Mouse (Mus musculus): ENCODE measurements at regions not wholly inside any gene's neighbourhood (a gene's known extent, or its start where the extent isn't known, plus 50 kb on each side); places are given as distances from the start of the nearest gene placed in this dataset.

- Histone ChIP-seq H3K27me3 (replicated peaks) (no peaks in the 10 kb centered on the region), H3K4me2 (no peak overlapping the region), H3K9ac (replicated peaks) (no peak overlapping the region), H3K4me1 (peaks cover 19% of the 10 kb centered on the region), H3K9me3 (replicated peaks) (no peaks in the 10 kb centered on the region), H3K4me3 (replicated peaks) (no peak overlapping the region), H3K36me3 (no peaks in the 10 kb centered on the region), H3K27ac (replicated peaks) (no peak overlapping the region)
- ATAC-seq (ENCODE audit: low FRiP score), result no peak
- 62% methylated on average over 4 of the region's 4 CpGs for WGBS
Measured at GRCm38 (mm10) chr3:51158449-51158848, 65.8 kb upstream of the Noct start.

GRCm38 (mm10) chr3:51159322-51159721 is 64.9 kb upstream of the Noct start:
- Histone ChIP-seq H3K4me1 (peaks cover 19% of the 10 kb centered on the region), H3K9ac (replicated peaks) (no peak overlapping the region), H3K36me3 (no peaks in the 10 kb centered on the region), H3K27me3 (replicated peaks) (no peaks in the 10 kb centered on the region), H3K4me3 (replicated peaks) (no peak overlapping the region), H3K4me2 (no peak overlapping the region), H3K9me3 (replicated peaks) (no peaks in the 10 kb centered on the region), H3K27ac (replicated peaks) (no peak overlapping the region)
- 51% methylated on average over 4 of the region's 4 CpGs for WGBS
- ATAC-seq (ENCODE audit: low FRiP score), result no peak

- WGBS, result 47% methylated on average over 9 of the region's 9 CpGs
- 0 out of 2 replicates have a peak, but pooled peaks have one; percentile 45 for ATAC-seq (ENCODE audit: low FRiP score)
- peaks cover 19% of the 10 kb centered on the region for H3K4me1 ChIP-seq
- H3K4me2 ChIP-seq, result no peak overlapping the region
- no peaks in the 10 kb centered on the region for H3K9me3 ChIP-seq (replicated peaks)
- no peak overlapping the region for H3K9ac ChIP-seq (replicated peaks)
- no peaks in the 10 kb centered on the region for H3K27me3 ChIP-seq (replicated peaks)
- H3K27ac ChIP-seq (replicated peaks), result no peak overlapping the region
- H3K4me3 ChIP-seq (replicated peaks), result no peak overlapping the region
- H3K36me3 ChIP-seq, result no peaks in the 10 kb centered on the region
Measured at GRCm38 (mm10) chr3:51159881-51160280, 64.4 kb upstream of the Noct start.

- Histone ChIP-seq H3K4me2 (no peak overlapping the region), H3K4me3 (replicated peaks) (no peak overlapping the region), H3K27ac (replicated peaks) (no peak overlapping the region), H3K27me3 (replicated peaks) (no peaks in the 10 kb centered on the region), H3K36me3 (no peaks in the 10 kb centered on the region), H3K9ac (replicated peaks) (no peak overlapping the region), H3K9me3 (replicated peaks) (no peaks in the 10 kb centered on the region), H3K4me1 (peaks cover 19% of the 10 kb centered on the region)
- no peak for ATAC-seq (ENCODE audit: low FRiP score)
- WGBS, result 66% methylated on average over 7 of the region's 7 CpGs
Measured at GRCm38 (mm10) chr3:51160625-51161024, 63.6 kb upstream of the Noct start.

- Histone ChIP-seq H3K27ac (replicated peaks) (no peak overlapping the region), H3K4me1 (peaks cover 10% of the 10 kb centered on the region), H3K9ac (replicated peaks) (no peak overlapping the region), H3K9me3 (replicated peaks) (no peaks in the 10 kb centered on the region), H3K27me3 (replicated peaks) (no peaks in the 10 kb centered on the region), H3K36me3 (no peaks in the 10 kb centered on the region), H3K4me2 (no peak overlapping the region), H3K4me3 (replicated peaks) (no peak overlapping the region)
- 53% methylated on average over 30 of the region's 30 CpGs for WGBS
- ATAC-seq (ENCODE audit: low FRiP score), result no peak
Measured at GRCm38 (mm10) chr3:51169150-51169925, 54.9 kb upstream of the Noct start.

GRCm38 (mm10) chr3:51170225-51170852 is 53.9 kb upstream of the Noct start:
- Histone ChIP-seq H3K36me3 (no peaks in the 10 kb centered on the region), H3K27ac (replicated peaks) (no peak overlapping the region), H3K9me3 (replicated peaks) (no peaks in the 10 kb centered on the region), H3K4me1 (peaks cover 18% of the 10 kb centered on the region), H3K9ac (replicated peaks) (no peak overlapping the region), H3K4me3 (replicated peaks) (no peak overlapping the region), H3K4me2 (peak overlapping the region; percentile 20), H3K27me3 (replicated peaks) (no peaks in the 10 kb centered on the region)
- WGBS, result 30% methylated on average over 19 of the region's 19 CpGs
- ATAC-seq (ENCODE audit: low FRiP score), result peak; percentile 82
